28 mouse cellular contexts compared by ENCODE assay signal in the genomic region with DNA sequence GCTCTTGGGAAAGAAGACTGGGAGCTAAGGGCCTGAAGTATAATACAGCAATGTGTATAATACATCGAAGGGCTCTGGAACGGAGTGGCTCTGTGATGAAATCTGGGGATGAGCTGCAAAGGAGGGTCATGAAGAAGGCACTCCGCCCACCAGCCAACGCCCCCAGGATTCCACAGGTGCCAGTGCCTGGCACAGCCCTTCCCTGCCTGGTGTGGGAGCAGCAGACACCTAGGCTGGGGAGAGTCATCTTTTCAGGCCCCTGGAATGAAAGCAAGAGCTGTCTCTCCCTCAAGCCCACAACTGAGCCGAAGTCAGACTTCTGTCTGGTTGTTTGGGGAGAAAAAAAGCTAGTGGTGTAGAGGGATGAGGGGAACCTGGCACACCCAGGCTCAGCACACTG. TPM values are rescaled to one million over a fixed set of nuclear protein-coding genes. Genes with fewer than 3 reads are reported as not detected.
DNase-seq lines count a peak whose midpoint lies in the region; ATAC-seq lines count a peak whose summit lies in the region.
"Had no signal": no experiment of that assay in that cellular context is flagged by ENCODE, and none has a peak within 500 bp of the region (broad histone marks: within the 10 kb centered on the region; RNA-seq: fewer than 3 reads in every experiment).

No protein-coding gene starts in this region.

- no peaks in the 10 kb centered on the region for H3K27me3 ChIP-seq in heart, embryonic 10.5 days (ENCODE audit: insufficient read depth, poor library complexity, severe bottlenecking)
- no peaks in the 10 kb centered on the region for H3K27me3 ChIP-seq in stomach, embryonic 14.5 days (ENCODE audit: control insufficient read depth, insufficient read depth, low read length)
- H3K27me3 ChIP-seq in hindbrain, embryonic 12.5 days: no peaks in the 10 kb centered on the region
- H3K27me3 ChIP-seq: forebrain, embryonic 12.5 days; liver, embryonic 15.5 days; midbrain, embryonic 15.5 days; Patski had no signal

- no peak overlapping the region for H3K27ac ChIP-seq in heart, embryonic 10.5 days
- H3K27ac ChIP-seq in stomach, embryonic 14.5 days (ENCODE audit: low read length): peak overlapping the region; percentile 15; the same call in 1 of the 2 replicates
- H3K27ac ChIP-seq in hindbrain, embryonic 12.5 days: no peak overlapping the region
- H3K27ac ChIP-seq: forebrain, embryonic 12.5 days; hindbrain, embryonic 14.5 days; kidney, postnatal 0 days; liver, embryonic 15.5 days; midbrain, embryonic 15.5 days had no signal

- no peak overlapping the region for H3K4me3 ChIP-seq in heart, embryonic 10.5 days
- H3K4me3 ChIP-seq in stomach, embryonic 14.5 days (ENCODE audit: low read depth, low read length): no peak overlapping the region
- H3K4me3 ChIP-seq in hindbrain, embryonic 12.5 days: no peak overlapping the region
- H3K4me3 ChIP-seq: forebrain, embryonic 12.5 days; liver, embryonic 15.5 days; midbrain, embryonic 15.5 days had no signal

- WGBS in heart, embryonic 10.5 days: 75% methylated on average over 5 of the region's 5 CpGs
- WGBS in stomach, embryonic 14.5 days: 84% methylated on average over 5 of the region's 5 CpGs
- WGBS in hindbrain, embryonic 12.5 days: 85% methylated on average over 5 of the region's 5 CpGs

- H3K36me3 ChIP-seq in heart, embryonic 10.5 days: no peaks in the 10 kb centered on the region
- no peaks in the 10 kb centered on the region for H3K36me3 ChIP-seq in stomach, embryonic 14.5 days (ENCODE audit: control insufficient read depth, insufficient read depth, low read length)
- no peaks in the 10 kb centered on the region for H3K36me3 ChIP-seq in hindbrain, embryonic 12.5 days
- H3K36me3 ChIP-seq: forebrain, embryonic 12.5 days; liver, embryonic 15.5 days; midbrain, embryonic 15.5 days had no signal

- ATAC-seq in stomach, embryonic 14.5 days (ENCODE audit: insufficient number of reproducible peaks, insufficient read depth, low FRiP score, low read depth): no peak
- no peak for ATAC-seq in hindbrain, embryonic 12.5 days (ENCODE audit: low FRiP score)
- ATAC-seq: forebrain, postnatal 0 days; midbrain, embryonic 15.5 days; Patski had no signal

- no peak overlapping the region for H3K9ac ChIP-seq in stomach, embryonic 14.5 days (replicated peaks; ENCODE audit: low read depth, low read length)
- H3K9ac ChIP-seq in hindbrain, embryonic 12.5 days: no peak overlapping the region
- H3K9ac ChIP-seq: forebrain, embryonic 12.5 days; forebrain, postnatal 0 days; hindbrain, embryonic 14.5 days; liver, embryonic 15.5 days; lung, embryonic 14.5 days; midbrain, embryonic 15.5 days had no signal

- peak; percentile 91 for DNase-seq in heart, adult 11 months
- no peak for DNase-seq in heart, embryonic 10.5 days (ENCODE audit: low spot score)
- DNase-seq in urinary bladder, postnatal 14 days (ENCODE audit: low spot score): peak; percentile 18
- no peak for DNase-seq in urinary bladder, postnatal 25 days (ENCODE audit: low spot score)
- no peak for DNase-seq in spleen, postnatal 4 days (ENCODE audit: low spot score in 2 of 2)
- DNase-seq: adrenal gland, postnatal 14 days; cerebellum, adult 11 months; cerebellum, adult 9-11 months; embryo, embryonic 11 days; forebrain, postnatal 0 days; gastrocnemius, postnatal 10 days; heart, postnatal 4 days; kidney, adult 8-10 months; kidney, postnatal 4 days; layer of hippocampus, postnatal 36 days; left cerebral cortex, postnatal 4 days; lung, embryonic 14.5 days; lung, postnatal 14 days; retina, postnatal 1 day; spleen, adult 18-20 months had no signal

- no peaks in the 10 kb centered on the region for H3K9me3 ChIP-seq in heart, embryonic 10.5 days
- H3K9me3 ChIP-seq in stomach, embryonic 14.5 days (ENCODE audit: control insufficient read depth, low read depth, low read length): no peaks in the 10 kb centered on the region
- no peaks in the 10 kb centered on the region for H3K9me3 ChIP-seq in hindbrain, embryonic 12.5 days (replicated peaks)
- H3K9me3 ChIP-seq: forebrain, embryonic 12.5 days; liver, embryonic 15.5 days; midbrain, embryonic 15.5 days had no signal

- no peak overlapping the region for H3K4me2 ChIP-seq in stomach, embryonic 14.5 days (replicated peaks; ENCODE audit: low read depth, low read length)
- no peak overlapping the region for H3K4me2 ChIP-seq in hindbrain, embryonic 12.5 days (replicated peaks)
- H3K4me2 ChIP-seq: forebrain, embryonic 12.5 days; hindbrain, embryonic 14.5 days; liver, embryonic 15.5 days; lung, embryonic 14.5 days; midbrain, embryonic 15.5 days had no signal

- H3K4me1 ChIP-seq in heart, embryonic 10.5 days: no peaks in the 10 kb centered on the region
- no peaks in the 10 kb centered on the region for H3K4me1 ChIP-seq in stomach, embryonic 14.5 days (ENCODE audit: control insufficient read depth, insufficient read depth, low read length)
- no peaks in the 10 kb centered on the region for H3K4me1 ChIP-seq in hindbrain, embryonic 12.5 days
- H3K4me1 ChIP-seq: forebrain, embryonic 12.5 days; liver, embryonic 15.5 days; midbrain, embryonic 15.5 days had no signal

RNA-seq across cellular contexts. Expression of gene B3gnt7, which starts 25.6 kb away (rescaled TPM):
- polyA plus RNA-seq in heart, embryonic 10.5 days (2016; fragmentation: Nextera tagmentation; extraction: Ambion mirVana): 6.6 and 8.1 TPM in 2 replicates
- 6.7 and 7.3 TPM in 2 replicates for polyA plus RNA-seq in stomach, embryonic 14.5 days (2014; fragmentation: Nextera tagmentation; extraction: Ambion mirVana)
- polyA plus RNA-seq in hindbrain, embryonic 12.5 days (2016; fragmentation: Nextera tagmentation; extraction: Ambion mirVana): 4.0 and 4.5 TPM in 2 replicates

Comparison
In these comparisons a context has a peak if more than half of its experiments do, and no peak if none do; other contexts are left out.
1. DNase-seq: peak in heart, adult 11 months (single experiment) and urinary bladder, postnatal 14 days (single experiment); none in heart, embryonic 10.5 days (single experiment), urinary bladder, postnatal 25 days (single experiment) and spleen, postnatal 4 days (0 of 2).